Mouse (Mus musculus) gastrocnemius, postnatal 4 days (tissue): ENCODE measurements around the gene Pax3. TPM values are rescaled to one million over a fixed set of nuclear protein-coding genes. Genes with fewer than 3 reads are reported as not detected.

ENCODE experiments used
- DNase-seq, 2 experiments: peaks; one replicate each; pipeline ENCODE4 v3.0.0; 2021 to 2022; ENCODE audit warnings: low spot score in 2 of 2, mixed read lengths in 2 of 2
- total RNA-seq, 2 experiments: library from RNA; stranded (reverse); gene quantifications; 2 replicates each; pipeline ENCODE4 v1.2.3; 2021

The Pax3 gene
- total RNA-seq, 2 experiments from 2014 or later: 0.13 TPM; not detected in 1

GRCm38 (mm10) chr1:78093619-78094018 lies 103.3 kb downstream of the Pax3 start:
- no peak for DNase-seq

DNA sequence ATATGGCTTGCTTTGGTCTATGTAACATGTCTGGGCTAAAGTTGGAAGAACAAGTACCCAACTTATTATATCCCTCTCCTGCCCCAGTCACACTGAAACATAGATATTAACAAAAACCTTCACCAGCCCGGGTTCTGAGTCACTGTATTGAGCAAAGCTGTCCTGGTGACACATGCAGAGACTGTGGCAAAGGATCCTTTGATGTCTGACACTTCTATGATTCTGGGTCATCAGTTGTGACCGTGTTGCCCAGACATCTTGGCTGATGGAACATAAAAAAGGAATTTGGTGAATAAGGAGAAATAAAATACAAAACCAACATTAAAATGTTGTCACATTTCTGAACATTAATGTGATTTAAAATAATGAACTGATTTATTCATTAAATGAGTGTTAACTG lies 108.3 kb downstream of the Pax3 start:
- no peak for DNase-seq

DNA sequence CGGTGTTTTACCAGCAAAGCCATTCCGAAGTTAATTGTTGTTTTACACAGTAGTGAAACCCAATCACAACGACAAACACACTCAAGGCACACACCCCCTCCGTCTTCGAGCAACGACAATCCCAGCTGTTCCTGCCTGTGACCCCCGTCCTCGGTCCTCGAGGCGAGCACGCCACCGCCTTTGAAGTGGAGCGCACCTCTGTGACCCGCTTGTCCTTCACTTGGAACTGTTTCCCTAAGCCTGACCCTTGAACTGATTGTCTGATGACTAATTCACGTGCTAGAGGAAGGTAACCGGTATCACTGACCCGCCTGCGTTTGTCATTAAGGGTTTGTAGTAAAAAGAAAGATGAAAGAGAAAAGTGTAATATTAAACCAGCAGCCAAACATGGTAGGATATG lies 115.2 kb downstream of the Pax3 start:
- DNase-seq: no peak

DNA sequence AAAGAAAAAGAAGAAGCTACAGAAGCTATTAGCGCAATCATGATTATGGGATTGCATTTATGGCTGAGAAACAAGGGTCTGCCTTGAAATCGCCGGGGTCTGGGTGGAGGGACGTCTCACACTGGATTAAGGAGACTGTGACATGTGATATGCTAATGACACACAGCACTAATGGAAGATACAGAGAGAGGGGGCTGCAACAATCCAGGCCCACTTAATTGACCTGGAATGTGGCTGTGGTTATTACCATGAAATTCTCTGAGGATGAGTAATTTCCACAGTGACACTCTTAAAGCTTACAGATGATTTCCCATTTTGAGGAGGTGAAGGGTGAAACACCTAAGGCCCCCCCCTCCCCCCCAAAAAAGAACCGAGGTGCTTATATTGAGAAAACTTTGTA lies 136.1 kb downstream of the Pax3 start:
- DNase-seq: no peak

DNA sequence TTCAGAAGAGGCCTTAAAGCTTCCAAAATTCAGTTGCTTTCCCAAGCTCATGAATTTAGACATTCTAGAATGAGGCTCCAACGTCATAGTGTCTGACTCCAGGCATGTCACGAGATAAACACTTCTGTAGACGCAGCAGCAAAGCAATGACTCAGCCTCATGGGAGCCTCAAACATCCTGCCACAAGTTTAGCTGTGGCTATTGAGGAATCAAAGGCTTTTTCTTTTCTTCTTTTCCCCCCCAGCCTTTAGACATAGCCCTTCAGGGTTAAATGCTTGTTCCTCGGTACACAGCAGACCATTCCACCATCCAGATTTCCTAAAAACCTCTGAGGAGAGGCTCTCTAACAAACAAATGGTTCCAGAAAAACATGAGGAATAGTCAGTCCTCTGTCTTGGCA lies 139.0 kb downstream of the Pax3 start:
- DNase-seq: no peak

DNA sequence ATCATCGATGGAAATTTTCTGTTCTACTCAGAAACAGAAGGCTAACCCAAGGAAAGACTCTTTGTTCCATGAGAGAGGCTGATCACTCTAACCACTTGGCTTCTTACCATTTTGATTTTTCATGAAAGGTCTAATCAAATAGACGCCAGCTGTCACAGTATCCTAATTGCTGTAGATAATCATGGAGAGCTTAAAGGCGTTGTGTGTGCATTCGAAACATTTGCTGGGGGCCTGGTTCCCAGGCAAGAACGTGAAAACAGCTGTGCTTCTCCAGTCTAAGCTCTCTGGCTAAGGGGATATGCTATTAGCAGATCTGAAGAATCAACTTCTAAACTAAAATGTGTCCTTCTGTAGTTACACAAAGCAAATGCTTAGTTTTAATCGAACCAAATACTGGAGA lies 143.3 kb downstream of the Pax3 start:
- DNase-seq: no peak

Other genes starting within 250 kb of the Pax3 start
- not detected for gene Sgpp2, start 113.2 kb upstream of the Pax3 start, total RNA-seq